Mouse (Mus musculus): ENCODE measurements at regions not wholly inside any gene's neighbourhood (a gene's known extent, or its start where the extent isn't known, plus 50 kb on each side); places are given as distances from the start of the nearest gene placed in this dataset.

DNA sequence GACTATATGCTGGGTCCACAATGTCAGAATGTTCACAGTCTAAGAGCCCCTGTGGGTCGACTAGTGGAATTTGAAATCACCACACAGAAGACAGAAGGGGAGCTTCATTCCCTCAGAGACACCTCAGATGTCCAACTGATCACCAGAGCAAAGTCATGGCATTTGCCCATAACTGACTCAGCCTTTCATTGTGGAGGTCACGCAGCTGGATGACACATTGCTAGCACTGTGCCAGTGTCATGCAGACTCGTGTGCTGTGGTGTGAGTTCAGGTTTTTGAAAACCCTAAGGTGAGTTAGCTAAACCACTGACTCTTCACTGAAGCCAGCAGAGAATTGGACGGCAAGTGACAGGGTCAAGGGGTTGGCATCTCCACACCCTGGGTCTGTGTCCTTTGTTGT is 62.3 kb upstream of the Gpc1 start:
- H3K9ac ChIP-seq, result no peak overlapping the region
- no peak overlapping the region for H3K27ac ChIP-seq (ENCODE audit: low read depth)
- no peaks in the 10 kb centered on the region for H3K27me3 ChIP-seq (ENCODE audit: insufficient read depth, low read length)
- H3K9me3 ChIP-seq (ENCODE audit: low read depth, low read length), result no peaks in the 10 kb centered on the region
- no peaks in the 10 kb centered on the region; the same call in 1 of the 2 replicates for H3K4me1 ChIP-seq (ENCODE audit: insufficient read depth)
- no peak for TF ChIP-seq CTCF (IDR thresholded peaks at IDR 0.05; ENCODE audit: low read depth)
- 64% methylated on average over 4 of the region's 4 CpGs for WGBS
- no peak overlapping the region for H3K4me2 ChIP-seq
- DNase-seq (no peak), ATAC-seq (ENCODE audit: insufficient read depth) (no peak)
- H3K4me3 ChIP-seq (ENCODE audit: low read depth, low read length), result no peak overlapping the region
- no peaks in the 10 kb centered on the region for H3K36me3 ChIP-seq (ENCODE audit: insufficient read depth)

GRCm38 (mm10) chr1:92766496-92766895 is 64.9 kb upstream of the Gpc1 start:
- TF ChIP-seq CTCF (IDR thresholded peaks at IDR 0.05; ENCODE audit: low read depth), result no peak
- no peak overlapping the region for H3K4me3 ChIP-seq (ENCODE audit: low read depth, low read length)
- H3K4me1 ChIP-seq (ENCODE audit: insufficient read depth), result no peaks in the 10 kb centered on the region; the same call in 1 of the 2 replicates
- H3K9ac ChIP-seq, result no peak overlapping the region
- H3K4me2 ChIP-seq, result no peak overlapping the region
- ATAC-seq (ENCODE audit: insufficient read depth), result no peak
- H3K36me3 ChIP-seq (ENCODE audit: insufficient read depth), result no peaks in the 10 kb centered on the region
- no peak overlapping the region for H3K27ac ChIP-seq (ENCODE audit: low read depth)
- no peak for DNase-seq
- WGBS, result 70% methylated on average over 7 of the region's 7 CpGs
- H3K9me3 ChIP-seq (ENCODE audit: low read depth, low read length), result no peaks in the 10 kb centered on the region
- H3K27me3 ChIP-seq (ENCODE audit: insufficient read depth, low read length), result no peaks in the 10 kb centered on the region

DNA sequence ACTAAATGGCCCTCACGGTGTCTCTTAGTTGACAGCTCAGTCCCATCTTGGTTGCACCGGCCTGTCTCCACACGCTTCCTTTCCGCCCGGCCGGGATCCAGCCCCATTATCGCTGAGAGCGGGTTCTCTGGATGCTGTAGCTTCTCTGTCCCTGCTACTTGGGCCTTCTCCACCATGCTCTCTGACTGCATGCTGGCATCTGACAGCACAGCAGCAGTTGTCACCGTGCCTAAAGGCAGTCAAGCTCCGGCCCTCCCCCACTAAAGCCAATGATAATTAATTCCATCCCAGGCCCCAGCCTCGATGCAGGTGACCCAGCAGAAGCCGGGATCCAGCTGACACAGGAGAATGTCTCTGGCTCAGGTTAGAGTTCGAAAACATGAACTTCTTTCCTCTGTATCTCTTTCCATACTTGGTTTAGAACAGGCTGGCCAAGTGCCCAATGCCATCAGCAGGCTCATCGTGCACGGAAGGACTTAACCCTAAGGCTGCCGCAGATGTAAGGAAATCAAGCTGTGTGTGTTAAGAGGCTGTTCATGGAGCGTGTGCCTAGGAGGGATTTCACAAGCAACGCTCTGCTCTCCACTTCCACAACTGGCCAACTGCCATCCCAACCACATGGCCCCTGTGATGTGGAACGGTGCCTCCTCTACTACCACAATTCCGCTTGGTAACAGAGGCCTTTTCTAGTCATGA is 76.5 kb upstream of the Gpc1 start:
- no peaks in the 10 kb centered on the region for H3K36me3 ChIP-seq (ENCODE audit: insufficient read depth)

GRCm38 (mm10) chr1:92751700-92752136 is 79.7 kb upstream of the Gpc1 start:
- Histone ChIP-seq H3K9me3 (ENCODE audit: low read depth, low read length) (no peaks in the 10 kb centered on the region), H3K4me1 (ENCODE audit: insufficient read depth) (peaks cover 9% of the 10 kb centered on the region; the same call in 1 of the 2 replicates), H3K9ac (no peak overlapping the region), H3K27ac (ENCODE audit: low read depth) (no peak overlapping the region), H3K27me3 (ENCODE audit: insufficient read depth, low read length) (no peaks in the 10 kb centered on the region), H3K4me3 (ENCODE audit: low read depth, low read length) (no peak overlapping the region), H3K36me3 (ENCODE audit: insufficient read depth) (no peaks in the 10 kb centered on the region), H3K4me2 (no peak overlapping the region)
- peak; percentile 63; the same call in 1 of the 2 replicates for ATAC-seq (ENCODE audit: insufficient read depth)
- 32% methylated on average over 4 of the region's 4 CpGs for WGBS
- no peak for TF ChIP-seq CTCF (IDR thresholded peaks at IDR 0.05; ENCODE audit: low read depth)
- peak; percentile 40 for DNase-seq

More for the DNA sequence above, 76.5 kb upstream of the Gpc1 start:
- H3K9ac ChIP-seq, result no peak overlapping the region
- H3K27me3 ChIP-seq (ENCODE audit: insufficient read depth, low read length), result no peaks in the 10 kb centered on the region
- H3K9me3 ChIP-seq (ENCODE audit: low read depth, low read length), result no peaks in the 10 kb centered on the region
- peak; percentile 67 for DNase-seq
- H3K4me1 ChIP-seq (ENCODE audit: insufficient read depth), result peaks cover 9% of the 10 kb centered on the region; the same call in 1 of the 2 replicates
- H3K27ac ChIP-seq (ENCODE audit: low read depth), result no peak overlapping the region
- no peak for ATAC-seq (ENCODE audit: insufficient read depth)
- TF ChIP-seq CTCF (IDR thresholded peaks at IDR 0.05; ENCODE audit: low read depth), result no peak
- no peak overlapping the region for H3K4me2 ChIP-seq
- no peak overlapping the region for H3K4me3 ChIP-seq (ENCODE audit: low read depth, low read length)
- WGBS, result 63% methylated on average over 20 of the region's 20 CpGs

GRCm38 (mm10) chr1:92749475-92749874 is 82.0 kb upstream of the Gpc1 start:
- DNase-seq (no peak), ATAC-seq (ENCODE audit: insufficient read depth) (no peak)
- H3K4me1 ChIP-seq (ENCODE audit: insufficient read depth), result peaks cover 6% of the 10 kb centered on the region; the same call in 1 of the 2 replicates
- no peaks in the 10 kb centered on the region for H3K9me3 ChIP-seq (ENCODE audit: low read depth, low read length)
- TF ChIP-seq CTCF (IDR thresholded peaks at IDR 0.05; ENCODE audit: low read depth), result no peak
- H3K4me2 ChIP-seq, result no peak overlapping the region
- no peak overlapping the region for H3K27ac ChIP-seq (ENCODE audit: low read depth)
- H3K27me3 ChIP-seq (ENCODE audit: insufficient read depth, low read length), result no peaks in the 10 kb centered on the region
- WGBS, result 34% methylated on average over 7 of the region's 7 CpGs
- no peak overlapping the region for H3K9ac ChIP-seq
- no peaks in the 10 kb centered on the region for H3K36me3 ChIP-seq (ENCODE audit: insufficient read depth)
- no peak overlapping the region for H3K4me3 ChIP-seq (ENCODE audit: low read depth, low read length)

DNA sequence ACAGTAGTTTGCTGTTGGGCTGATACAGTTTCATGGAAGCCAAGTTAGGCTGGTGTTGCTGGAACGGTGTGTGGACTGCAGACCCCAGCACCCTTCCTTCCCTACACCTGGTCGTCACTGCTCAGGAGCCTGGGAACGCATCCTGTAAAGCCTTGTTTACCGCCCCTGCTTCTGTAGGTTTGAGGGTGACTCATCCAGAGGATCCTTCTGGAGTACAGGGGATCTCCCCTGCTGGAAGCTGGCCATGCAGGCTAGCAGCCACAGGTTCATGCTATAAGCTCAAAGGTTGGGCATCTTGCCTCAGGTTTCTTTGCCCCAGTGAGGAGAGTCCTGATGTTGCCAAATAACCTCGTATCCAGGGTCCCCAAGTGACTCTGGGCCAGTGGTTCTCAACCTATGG is 86.2 kb upstream of the Gpc1 start:
- DNase-seq, result no peak
- H3K4me3 ChIP-seq (ENCODE audit: low read depth, low read length), result no peak overlapping the region
- no peak for TF ChIP-seq CTCF (IDR thresholded peaks at IDR 0.05; ENCODE audit: low read depth)
- no peak overlapping the region; the same call in 1 of the 2 replicates for H3K9ac ChIP-seq
- no peak overlapping the region for H3K4me2 ChIP-seq
- WGBS, result 61% methylated on average over 5 of the region's 5 CpGs
- H3K36me3 ChIP-seq (ENCODE audit: insufficient read depth), result no peaks in the 10 kb centered on the region
- H3K9me3 ChIP-seq (ENCODE audit: low read depth, low read length), result no peaks in the 10 kb centered on the region
- ATAC-seq (ENCODE audit: insufficient read depth), result 0 out of 2 replicates have a peak, but pooled peaks have one; percentile 5
- H3K4me1 ChIP-seq (ENCODE audit: insufficient read depth), result no peaks in the 10 kb centered on the region
- H3K27me3 ChIP-seq (ENCODE audit: insufficient read depth, low read length), result no peaks in the 10 kb centered on the region
- no peak overlapping the region for H3K27ac ChIP-seq (ENCODE audit: low read depth)

DNA sequence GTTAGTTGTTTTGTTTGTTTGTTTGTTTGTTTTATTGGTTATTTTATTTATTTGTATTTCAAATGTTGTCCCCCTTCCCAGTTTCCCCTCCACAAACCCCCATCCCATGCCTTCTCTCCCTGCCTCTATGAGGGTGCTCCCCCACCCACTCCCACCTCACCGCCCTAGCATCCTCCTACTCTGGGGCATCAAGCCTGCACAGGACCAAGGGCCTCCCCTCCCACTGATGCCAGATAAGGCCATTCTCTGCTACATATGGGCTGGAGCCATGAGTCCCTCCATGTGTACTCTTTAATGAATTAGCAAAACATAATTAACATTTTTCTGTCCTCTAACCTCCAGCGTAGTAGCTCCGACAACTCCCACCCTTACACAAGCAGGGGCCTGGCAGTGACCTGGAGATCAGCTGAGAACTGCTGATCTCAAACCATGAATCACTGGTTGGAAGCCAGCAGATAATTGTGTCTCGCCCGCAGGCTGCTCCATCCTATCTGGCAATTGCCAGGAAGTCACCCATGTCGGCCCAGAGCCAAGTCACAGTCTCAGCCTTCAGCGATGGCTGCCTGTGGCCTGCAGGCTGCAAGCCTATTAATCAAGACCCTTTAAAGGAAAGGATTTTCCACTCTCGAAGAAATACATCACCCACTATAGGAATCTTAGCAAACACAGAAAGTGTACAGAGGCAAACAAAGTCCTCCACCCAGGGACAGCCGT is 86.8 kb upstream of the Gpc1 start:
- Histone ChIP-seq H3K36me3 (ENCODE audit: insufficient read depth) (no peaks in the 10 kb centered on the region), H3K4me2 (no peak overlapping the region), H3K27ac (ENCODE audit: low read depth) (no peak overlapping the region), H3K27me3 (ENCODE audit: insufficient read depth, low read length) (no peaks in the 10 kb centered on the region), H3K4me1 (ENCODE audit: insufficient read depth) (no peaks in the 10 kb centered on the region), H3K9me3 (ENCODE audit: low read depth, low read length) (no peaks in the 10 kb centered on the region), H3K4me3 (ENCODE audit: low read depth, low read length) (no peak overlapping the region), H3K9ac (no peak overlapping the region; the same call in none of the 2 replicates)
- DNase-seq (peak; percentile 66), ATAC-seq (ENCODE audit: insufficient read depth) (peak; percentile 43; the same call in 1 of the 2 replicates)
- 35% methylated on average over 9 of the region's 9 CpGs for WGBS
- no peak for TF ChIP-seq CTCF (IDR thresholded peaks at IDR 0.05; ENCODE audit: low read depth)

Data from lung, embryonic 14.5 days (tissue).